Mouse (Mus musculus) embryo, embryonic 11.5 days (tissue): ENCODE results near the gene March7.
A peak's percentile ranks its signal among the peaks of the same experiment; 100 is the strongest.

Experiments used
- DNase-seq: peaks from one replicate; pipeline ENCODE4 v3.0.0-alpha.2; 2012; ENCODE audit warnings: low read depth, low spot score

Gene March7

GRCm38 (mm10) chr2:60209703-60210651 lies at the start of gene March7, which contains the start of gene Baz2b:
Gene March7, plus strand, starts transcription at chr2:60209887.
Gene Baz2b, minus strand, starts transcription at chr2:60209839.
- DNase-seq = peak; percentile 73

GRCm38 (mm10) chr2:60163744-60164143 lies 45.9 kb upstream of the March7 start:
- DNase-seq = no peak

GRCm38 (mm10) chr2:60165679-60166078 lies 44.0 kb upstream of the March7 start:
- DNase-seq = no peak

- DNase-seq = no peak
Measured at GRCm38 (mm10) chr2:60166878-60167277, 42.8 kb upstream of the March7 start.

GRCm38 (mm10) chr2:60171786-60172530 lies 37.7 kb upstream of the March7 start:
- no peak for DNase-seq

- DNase-seq = no peak
Measured at GRCm38 (mm10) chr2:60172531-60172914, 37.2 kb upstream of the March7 start.

GRCm38 (mm10) chr2:60173190-60173589 lies 36.5 kb upstream of the March7 start:
- DNase-seq = no peak

GRCm38 (mm10) chr2:60173595-60173994 lies 36.1 kb upstream of the March7 start:
- no peak for DNase-seq

GRCm38 (mm10) chr2:60175078-60175477 lies 34.6 kb upstream of the March7 start:
- no peak for DNase-seq

GRCm38 (mm10) chr2:60176087-60176486 lies 33.6 kb upstream of the March7 start:
- DNase-seq = no peak

- DNase-seq = no peak
Measured at GRCm38 (mm10) chr2:60177490-60177889, 32.2 kb upstream of the March7 start.

- no peak for DNase-seq
Measured at GRCm38 (mm10) chr2:60181696-60182095, 28.0 kb upstream of the March7 start.

- DNase-seq = no peak
Measured at GRCm38 (mm10) chr2:60196841-60197240, 12.8 kb upstream of the March7 start.

- DNase-seq = no peak
Measured at GRCm38 (mm10) chr2:60200051-60200562, 9.6 kb upstream of the March7 start.

GRCm38 (mm10) chr2:60200667-60201066 lies 9.0 kb upstream of the March7 start:
- peak; percentile 42 for DNase-seq

GRCm38 (mm10) chr2:60202900-60203530 lies 6.7 kb upstream of the March7 start:
- no peak for DNase-seq

GRCm38 (mm10) chr2:60203733-60204132 lies 6.0 kb upstream of the March7 start:
- DNase-seq = no peak

- no peak for DNase-seq
Measured at GRCm38 (mm10) chr2:60204162-60204561, 5.5 kb upstream of the March7 start.

- DNase-seq = no peak
Measured at GRCm38 (mm10) chr2:60205795-60206194, 3.9 kb upstream of the March7 start.

- peak; percentile 34 for DNase-seq
Measured at GRCm38 (mm10) chr2:60209122-60209611, 520 bp upstream of the March7 start.

- DNase-seq = no peak
Measured at GRCm38 (mm10) chr2:60210821-60211220, 1.1 kb downstream of the March7 start.

GRCm38 (mm10) chr2:60212488-60212887 lies 2.8 kb downstream of the March7 start:
- no peak for DNase-seq
